Mouse (Mus musculus) stomach, embryonic 14.5 days (tissue): ENCODE data around the gene Pecam1. TPM values are rescaled to one million over a fixed set of nuclear protein-coding genes. Genes with fewer than 3 reads are reported as not detected.

Source experiments
- ATAC-seq: fragments of 200-750 bp; cut with Nextera tagmentation; 2 replicates; pipeline ENCODE4 v1.8.0; 2017; ENCODE audit warnings: low read depth, moderate TSS enrichment; ENCODE audit not compliant: insufficient number of reproducible peaks, insufficient read depth, low FRiP score
- H3K27ac ChIP-seq: fragments of 300-500 bp; sonication (generic); 2 replicates; pipeline ENCODE4 v1.5.1; 2014; ENCODE audit warnings: mild to moderate bottlenecking, low read length, moderate library complexity, mixed read lengths
- H3K27me3 ChIP-seq: fragments of 300-500 bp; sonication (generic); 2 replicates; pipeline ENCODE4 v1.6.1; 2014; ENCODE audit warnings: low read length, control low read depth, mixed read lengths; ENCODE audit not compliant: control insufficient read depth, insufficient read depth
- H3K36me3 ChIP-seq: fragments of 300-500 bp; sonication (generic); 2 replicates; pipeline ENCODE4 v1.6.1; 2014; ENCODE audit warnings: mild to moderate bottlenecking, control low read depth, low read length, moderate library complexity, mixed read lengths; ENCODE audit not compliant: control insufficient read depth, insufficient read depth
- H3K4me1 ChIP-seq: fragments of 300-500 bp; sonication (generic); 2 replicates; pipeline ENCODE4 v1.6.1; 2014; ENCODE audit warnings: low read length, control low read depth, mixed read lengths; ENCODE audit not compliant: control insufficient read depth, insufficient read depth
- H3K4me2 ChIP-seq: fragments of 300-500 bp; sonication (generic); replicated peaks from 2 replicates; pipeline ENCODE4 v1.6.1; 2014; ENCODE audit warnings: low read depth, low read length, control low read depth
- H3K4me3 ChIP-seq: fragments of 300-500 bp; sonication (generic); 2 replicates; pipeline ENCODE4 v1.5.1; 2014; ENCODE audit warnings: low read depth, low read length, control low read depth
- H3K9ac ChIP-seq: fragments of 300-500 bp; sonication (generic); replicated peaks from 2 replicates; pipeline ENCODE4 v1.6.1; 2014; ENCODE audit warnings: low read depth, mild to moderate bottlenecking, control low read depth, low read length, moderate library complexity, mixed read lengths
- H3K9me3 ChIP-seq: fragments of 300-500 bp; sonication (generic); 2 replicates; pipeline ENCODE4 v1.6.1; 2016; ENCODE audit warnings: low read depth, low read length, control low read depth; ENCODE audit not compliant: control insufficient read depth
- WGBS: fragments of 180-500 bp; shearing (Covaris S2); extraction: QIAGEN DNeasy Blood & Tissue Kit; methylation state at CpG from one replicate; pipeline ENCODE4 v1.1.7; 2014; 5-methylcytosine and 5-hydroxymethylcytosine counted together
- polyA plus RNA-seq: library from polyadenylated mRNA; unstranded; fragments of >200 nt; fragmentation: Nextera tagmentation; extraction: Ambion mirVana; gene quantifications from 2 replicates; pipeline ENCODE4 v1.2.1, GENCODE M21; 2014

Gene Pecam1
- polyA plus RNA-seq, 1 experiment from 2014 or later: 41.9 TPM

DNA sequence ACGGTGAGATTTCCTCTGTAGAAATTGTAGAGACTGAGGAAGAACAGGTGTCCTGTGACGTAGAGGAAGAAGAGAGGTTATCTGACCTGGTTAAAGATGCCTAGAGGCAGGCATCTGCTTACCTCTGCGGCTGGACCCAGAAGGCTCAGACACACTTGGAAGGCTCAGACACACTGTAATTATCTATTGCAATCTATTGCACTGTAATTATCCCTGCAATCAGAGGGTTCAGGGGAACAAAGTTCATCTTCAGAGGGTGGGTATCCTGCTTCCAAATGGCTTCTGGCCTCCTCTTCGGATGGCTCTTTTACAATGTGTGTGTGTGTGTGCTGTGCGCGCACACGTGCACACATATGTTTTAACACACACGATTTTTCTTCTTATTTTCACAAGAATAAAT is 30.0 kb downstream of the Pecam1 start:
- 86% methylated on average over 8 of the region's 8 CpGs for WGBS
- Histone ChIP-seq H3K4me2 (no peak overlapping the region), H3K27ac (no peak overlapping the region), H3K9me3 (no peaks in the 10 kb centered on the region), H3K4me1 (peaks cover 8% of the 10 kb centered on the region; the same call in 1 of the 2 replicates), H3K9ac (no peak overlapping the region), H3K27me3 (no peaks in the 10 kb centered on the region), H3K4me3 (no peak overlapping the region), H3K36me3 (no peaks in the 10 kb centered on the region)
- no peak for ATAC-seq

DNA sequence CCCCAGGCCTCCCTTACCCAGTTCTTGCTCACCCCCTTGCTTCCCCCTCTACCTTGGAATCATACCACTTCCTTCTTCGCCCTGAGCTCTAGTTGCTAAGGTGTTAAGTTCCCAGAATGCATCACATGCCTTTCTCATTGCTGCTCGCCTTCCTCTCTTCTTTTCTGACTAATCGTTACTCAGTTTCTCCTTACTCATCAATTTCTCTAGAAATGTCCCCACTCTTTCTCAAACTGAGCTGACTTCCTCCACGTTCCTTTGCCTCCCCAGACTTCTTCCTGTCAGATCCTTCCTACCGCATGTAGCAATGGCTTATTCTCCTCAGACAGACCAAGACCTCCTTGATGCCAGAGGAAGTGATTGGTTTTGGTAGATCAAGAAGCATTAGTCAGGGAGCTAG is 33.9 kb downstream of the Pecam1 start:
- no peak for ATAC-seq
- Histone ChIP-seq H3K4me1 (no peaks in the 10 kb centered on the region), H3K9me3 (no peaks in the 10 kb centered on the region), H3K4me3 (no peak overlapping the region), H3K27ac (no peak overlapping the region), H3K9ac (no peak overlapping the region), H3K36me3 (no peaks in the 10 kb centered on the region), H3K4me2 (no peak overlapping the region), H3K27me3 (no peaks in the 10 kb centered on the region)
- 73% methylated on average over 5 of the region's 5 CpGs for WGBS

- 77% methylated on average over 6 of the region's 6 CpGs for WGBS
- H3K9me3 ChIP-seq: no peaks in the 10 kb centered on the region
- H3K4me1 ChIP-seq: no peaks in the 10 kb centered on the region
- peak overlapping the region; percentile 70; the same call in 1 of the 2 replicates for H3K27ac ChIP-seq
- H3K27me3 ChIP-seq: no peaks in the 10 kb centered on the region
- H3K36me3 ChIP-seq: no peaks in the 10 kb centered on the region
- no peak overlapping the region for H3K9ac ChIP-seq
- ATAC-seq: no peak
- H3K4me3 ChIP-seq: peak overlapping the region; percentile 7; the same call in 1 of the 2 replicates
- H3K4me2 ChIP-seq: no peak overlapping the region
Observed at GRCm38 (mm10) chr11:106715066-106715465, 35.4 kb downstream of the Pecam1 start.

GRCm38 (mm10) chr11:106710789-106711188 is 39.6 kb downstream of the Pecam1 start:
- H3K27ac ChIP-seq: no peak overlapping the region
- WGBS: 71% methylated on average over 5 of the region's 5 CpGs
- ATAC-seq: no peak

GRCm38 (mm10) chr11:106709227-106709985 is 41.0 kb downstream of the Pecam1 start:
- H3K27me3 ChIP-seq: no peaks in the 10 kb centered on the region
- H3K4me1 ChIP-seq: no peaks in the 10 kb centered on the region
- peak; percentile 33; the same call in 1 of the 2 replicates for ATAC-seq
- H3K4me3 ChIP-seq: no peak overlapping the region
- H3K9me3 ChIP-seq: no peaks in the 10 kb centered on the region
- 28% methylated on average over 15 of the region's 15 CpGs for WGBS
- no peak overlapping the region for H3K9ac ChIP-seq
- no peak overlapping the region for H3K27ac ChIP-seq
- no peaks in the 10 kb centered on the region for H3K36me3 ChIP-seq
- no peak overlapping the region for H3K4me2 ChIP-seq

More at GRCm38 (mm10) chr11:106710789-106711188, 39.6 kb downstream of the Pecam1 start:
- no peak overlapping the region for H3K4me3 ChIP-seq
- no peaks in the 10 kb centered on the region for H3K36me3 ChIP-seq
- H3K9ac ChIP-seq: no peak overlapping the region
- H3K4me2 ChIP-seq: no peak overlapping the region
- H3K27me3 ChIP-seq: no peaks in the 10 kb centered on the region
- H3K9me3 ChIP-seq: no peaks in the 10 kb centered on the region
- no peaks in the 10 kb centered on the region for H3K4me1 ChIP-seq

- H3K9me3 ChIP-seq: no peaks in the 10 kb centered on the region
- no peak overlapping the region for H3K9ac ChIP-seq
- H3K27me3 ChIP-seq: no peaks in the 10 kb centered on the region
- no peak overlapping the region for H3K4me2 ChIP-seq
- H3K36me3 ChIP-seq: no peaks in the 10 kb centered on the region
- H3K4me1 ChIP-seq: no peaks in the 10 kb centered on the region
- ATAC-seq: no peak
- H3K27ac ChIP-seq: no peak overlapping the region
- H3K4me3 ChIP-seq: no peak overlapping the region
- WGBS: 49% methylated on average over 3 of the region's 3 CpGs
Observed at GRCm38 (mm10) chr11:106707866-106708265, 42.6 kb downstream of the Pecam1 start.

- 71% methylated on average over 8 of the region's 8 CpGs for WGBS
- Histone ChIP-seq H3K9ac (no peak overlapping the region), H3K36me3 (no peaks in the 10 kb centered on the region), H3K4me3 (no peak overlapping the region), H3K27me3 (no peaks in the 10 kb centered on the region), H3K9me3 (no peaks in the 10 kb centered on the region), H3K4me2 (no peak overlapping the region), H3K4me1 (no peaks in the 10 kb centered on the region), H3K27ac (no peak overlapping the region)
- ATAC-seq: no peak
Observed at GRCm38 (mm10) chr11:106707085-106707484, 43.3 kb downstream of the Pecam1 start.

DNA sequence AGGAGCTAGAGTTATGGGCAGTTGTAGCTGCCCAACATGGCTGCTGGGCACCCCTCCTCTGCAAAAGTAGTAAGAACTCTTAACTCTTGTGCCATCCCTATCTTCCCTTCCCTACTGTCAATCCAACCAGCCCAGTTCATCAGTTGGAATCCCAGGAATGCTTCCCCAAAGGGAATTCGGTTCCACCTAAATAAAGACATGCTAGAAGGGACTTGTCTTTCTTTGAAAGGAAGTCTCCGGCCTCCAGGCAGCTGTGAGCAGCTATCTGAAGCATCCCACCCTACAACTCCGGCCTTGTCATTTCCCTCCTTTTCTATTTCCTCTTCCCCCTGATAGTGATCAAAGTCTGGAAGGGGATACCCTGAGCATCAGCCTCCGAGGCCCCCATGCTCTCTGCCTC is 44.2 kb downstream of the Pecam1 start:
- ATAC-seq: no peak
- 46% methylated on average over 4 of the region's 4 CpGs for whole genome bisulfite sequencing
- Histone ChIP-seq H3K36me3 (no peaks in the 10 kb centered on the region), H3K9ac (no peak overlapping the region), H3K27ac (no peak overlapping the region), H3K27me3 (no peaks in the 10 kb centered on the region), H3K4me2 (no peak overlapping the region), H3K4me3 (no peak overlapping the region), H3K9me3 (no peaks in the 10 kb centered on the region), H3K4me1 (no peaks in the 10 kb centered on the region)
